Mouse (Mus musculus) embryonic facial prominence, embryonic 11.5 days (tissue): ENCODE data around the gene Spata9. TPM values are rescaled to one million over a fixed set of nuclear protein-coding genes. Genes with fewer than 3 reads are reported as not detected.
"Not testable (repeated sequence)": the region's sequence is repeated elsewhere in the genome, so short reads cannot be mapped to it uniquely, and the experiment has no call there.

Experiments used
- ATAC-seq: fragments of 200-750 bp; cut with Nextera tagmentation; replicated peaks from 2 replicates; pipeline ENCODE4 v1.8.0; 2017; ENCODE audit warnings: low read depth; ENCODE audit not compliant: insufficient number of reproducible peaks, low FRiP score, low TSS enrichment
- DNase-seq: peaks from one replicate; pipeline ENCODE4 v3.0.0-alpha.2; 2015; ENCODE audit warnings: low spot score
- H3K27ac ChIP-seq: fragments of 300-500 bp; sonication (generic); replicated peaks from 2 replicates; pipeline ENCODE4 v1.5.1; 2014; ENCODE audit warnings: mild to moderate bottlenecking, low read depth, low read length, control low read depth
- H3K27me3 ChIP-seq: fragments of 300-500 bp; sonication (generic); 2 replicates; pipeline ENCODE4 v1.6.1; 2014; ENCODE audit warnings: mild to moderate bottlenecking, low read length, moderate library complexity, mixed read lengths; ENCODE audit not compliant: control insufficient read depth, insufficient read depth
- H3K36me3 ChIP-seq: fragments of 300-500 bp; sonication (generic); replicated peaks from 2 replicates; pipeline ENCODE4 v1.6.1; 2014; ENCODE audit warnings: low read depth, mild to moderate bottlenecking, low read length, moderate library complexity, mixed read lengths; ENCODE audit not compliant: control insufficient read depth, insufficient read depth
- H3K4me1 ChIP-seq: fragments of 300-500 bp; sonication (generic); 2 replicates; pipeline ENCODE4 v1.6.1; 2014; ENCODE audit warnings: low read length, mixed read lengths; ENCODE audit not compliant: control insufficient read depth, insufficient read depth
- H3K4me2 ChIP-seq: fragments of 300-500 bp; sonication (generic); 2 replicates; pipeline ENCODE4 v1.6.1; 2014; ENCODE audit warnings: low read depth, mild to moderate bottlenecking, control low read depth, low read length, moderate library complexity
- H3K4me3 ChIP-seq: fragments of 300-500 bp; sonication (generic); 2 replicates; pipeline ENCODE4 v1.5.1; 2014; ENCODE audit warnings: low read depth, low read length, control low read depth
- H3K9ac ChIP-seq: fragments of 300-500 bp; sonication (generic); replicated peaks from 2 replicates; pipeline ENCODE4 v1.6.1; 2014; ENCODE audit warnings: mild to moderate bottlenecking, control low read depth, low read length
- H3K9me3 ChIP-seq: fragments of 300-500 bp; sonication (generic); replicated peaks from 2 replicates; pipeline ENCODE4 v1.6.1; 2016; ENCODE audit warnings: mild to moderate bottlenecking, low read length, inconsistent platforms, mixed read lengths; ENCODE audit not compliant: control insufficient read depth
- WGBS: fragments of 180-500 bp; shearing (Covaris S2); extraction: QIAGEN DNeasy Blood & Tissue Kit; methylation state at CpG from one replicate; pipeline ENCODE4 v1.1.7; 2014; 5-methylcytosine and 5-hydroxymethylcytosine counted together
- polyA plus RNA-seq: library from polyadenylated mRNA; unstranded; fragments of >200 nt; fragmentation: Nextera tagmentation; extraction: Ambion mirVana; gene quantifications from 2 replicates; pipeline ENCODE4 v1.2.1, GENCODE M21; 2014

Spata9 gene
- 0.66 and 0.67 TPM in 2 replicates for polyA plus RNA-seq

DNA sequence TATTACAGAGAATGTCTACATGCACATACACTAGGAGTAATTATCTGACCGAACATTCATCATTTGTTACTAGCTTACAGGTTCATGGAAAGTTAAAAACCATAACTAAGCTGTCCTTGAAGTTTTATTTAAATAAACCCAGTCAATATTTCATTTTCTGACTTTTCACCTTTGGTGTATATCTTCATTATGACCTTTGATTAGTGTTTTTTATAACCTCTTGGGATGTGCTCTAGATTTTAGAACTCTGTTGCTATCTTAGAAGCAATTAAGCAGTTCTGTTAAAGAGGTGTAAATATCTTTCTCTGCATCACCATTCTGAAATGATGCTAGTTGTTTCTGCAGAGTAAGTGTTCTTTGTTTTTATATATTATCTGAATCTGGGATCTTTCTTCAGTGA is at the start of gene Spata9:
Gene Spata9 (plus strand): TSS at position 301 of the 400 bp plus-strand sequence.
- ATAC-seq (no peak), DNase-seq (no peak)
- no peak within 1 kb of the TSS for H3K27ac ChIP-seq
- no peak within 1 kb of the TSS for H3K9ac ChIP-seq
- no peak within 1 kb of the TSS for H3K4me2 ChIP-seq
- no peaks in the 10 kb centered on the region for H3K4me1 ChIP-seq
- no peak within 1 kb of the TSS for H3K4me3 ChIP-seq
- 70% methylated on average over 1 of the region's 1 CpGs for WGBS
- H3K9me3 ChIP-seq = no peaks in the 10 kb centered on the region
- no peaks in the 10 kb centered on the region for H3K27me3 ChIP-seq
- H3K36me3 ChIP-seq = no peaks in the 10 kb centered on the region

DNA sequence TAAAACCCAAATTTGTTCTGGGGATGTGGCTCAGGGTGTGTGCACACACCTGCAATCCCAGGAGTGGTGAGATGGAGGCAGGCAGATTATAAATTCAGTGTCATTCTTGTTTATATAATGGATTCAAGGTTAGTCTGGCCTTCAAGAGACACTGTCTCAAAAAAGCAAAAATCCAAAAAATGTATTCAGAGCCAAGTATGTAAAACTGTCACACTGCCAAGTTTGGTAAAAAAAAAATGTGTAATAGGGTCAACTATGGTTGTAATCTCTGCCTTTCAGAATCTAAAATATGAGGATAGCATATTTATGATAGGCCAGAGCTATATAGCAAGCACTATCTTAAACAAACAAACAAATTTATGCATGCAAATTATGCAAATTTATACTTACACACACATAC is 39.0 kb upstream of the Spata9 start:
- no peak overlapping the region for H3K9ac ChIP-seq
- ATAC-seq = no peak
- H3K4me2 ChIP-seq = no peak overlapping the region
- H3K9me3 ChIP-seq = no peaks in the 10 kb centered on the region
- no peaks in the 10 kb centered on the region for H3K27me3 ChIP-seq
- no peaks in the 10 kb centered on the region for H3K36me3 ChIP-seq
- no peak overlapping the region for H3K27ac ChIP-seq
- H3K4me1 ChIP-seq = no peaks in the 10 kb centered on the region; the same call in 1 of the 2 replicates
- no peak overlapping the region for H3K4me3 ChIP-seq
- DNase-seq = no peak

DNA sequence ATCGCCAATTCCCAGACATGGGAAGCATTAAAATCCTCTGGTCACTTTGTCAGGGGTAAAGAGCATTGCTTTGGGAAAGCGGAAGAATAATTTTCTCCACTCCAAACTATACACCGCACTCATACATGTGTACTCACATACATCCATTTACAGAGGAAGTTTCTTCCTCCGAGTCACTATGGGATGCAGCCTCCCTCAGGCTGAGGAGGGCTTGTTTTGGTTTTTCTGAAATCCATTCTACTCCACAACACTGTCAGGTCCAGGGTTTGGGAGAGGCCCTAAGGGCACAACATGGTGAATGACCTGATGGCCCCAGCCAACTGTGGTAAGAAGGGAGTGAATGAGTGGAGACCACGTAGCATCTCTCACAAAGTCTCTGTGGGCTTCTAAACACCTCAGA is 37.9 kb upstream of the Spata9 start:
- H3K27me3 ChIP-seq, ATAC-seq, H3K27ac ChIP-seq, H3K4me2 ChIP-seq, H3K4me1 ChIP-seq, DNase-seq, H3K4me3 ChIP-seq, H3K36me3 ChIP-seq, H3K9me3 ChIP-seq, H3K9ac ChIP-seq: not testable (repeated sequence)
- 83% methylated on average over 5 of the region's 5 CpGs for WGBS

DNA sequence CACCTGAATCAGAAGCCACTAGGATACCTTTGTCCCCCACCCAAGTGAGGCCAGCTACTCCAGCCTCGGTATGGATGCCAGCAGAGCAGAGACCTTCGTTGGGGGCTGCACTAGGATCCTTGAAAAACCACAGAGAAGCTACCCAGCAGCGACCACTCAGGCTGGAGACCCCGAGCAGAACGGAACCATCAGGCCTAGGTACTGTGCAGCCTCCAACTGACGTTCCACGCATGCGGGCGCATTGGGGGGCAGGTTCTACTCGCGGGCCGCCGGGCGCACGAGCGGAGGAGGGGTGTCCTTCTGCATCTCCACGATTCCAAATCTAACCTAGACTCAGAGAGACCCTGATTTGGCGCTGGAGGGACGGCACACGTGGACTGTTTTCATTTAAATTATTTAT is 36.9 kb upstream of the Spata9 start:
- WGBS = 94% methylated on average over 20 of the region's 20 CpGs
- ATAC-seq = no peak
- H3K36me3 ChIP-seq = no peaks in the 10 kb centered on the region

DNA sequence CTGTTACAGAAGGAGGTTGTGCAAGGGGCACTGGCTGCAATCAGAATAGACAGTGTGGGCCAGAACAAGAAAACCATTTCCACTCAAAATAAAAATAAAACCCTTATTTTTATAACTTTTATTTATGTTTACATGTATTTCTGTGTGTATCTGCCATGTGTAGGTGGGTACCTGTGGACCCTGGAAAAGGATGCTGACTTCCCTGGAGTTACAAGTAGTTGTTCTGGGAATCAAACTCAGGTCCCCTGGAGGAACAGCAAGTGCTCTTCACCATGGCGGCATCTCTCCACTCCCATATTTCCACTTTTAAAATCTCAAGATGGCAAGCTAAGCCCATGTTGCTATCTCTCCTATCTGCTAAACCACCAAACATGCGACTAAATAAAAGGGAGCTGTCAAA is 36.3 kb upstream of the Spata9 start:
- no peak for DNase-seq
- Histone ChIP-seq H3K9me3 (no peaks in the 10 kb centered on the region), H3K27me3 (no peaks in the 10 kb centered on the region), H3K4me3 (no peak overlapping the region), H3K4me2 (no peak overlapping the region), H3K36me3 (no peaks in the 10 kb centered on the region), H3K4me1 (no peaks in the 10 kb centered on the region; the same call in 1 of the 2 replicates), H3K27ac (no peak overlapping the region), H3K9ac (no peak overlapping the region)
- no peak for ATAC-seq
- 78% methylated on average over 2 of the region's 2 CpGs for WGBS

More for the DNA sequence above, 36.9 kb upstream of the Spata9 start:
- Histone ChIP-seq H3K27ac (no peak overlapping the region), H3K4me3 (no peak overlapping the region), H3K4me2 (no peak overlapping the region), H3K27me3 (no peaks in the 10 kb centered on the region), H3K9ac (no peak overlapping the region), H3K9me3 (no peaks in the 10 kb centered on the region), H3K4me1 (no peaks in the 10 kb centered on the region; the same call in 1 of the 2 replicates)
- DNase-seq = no peak

DNA sequence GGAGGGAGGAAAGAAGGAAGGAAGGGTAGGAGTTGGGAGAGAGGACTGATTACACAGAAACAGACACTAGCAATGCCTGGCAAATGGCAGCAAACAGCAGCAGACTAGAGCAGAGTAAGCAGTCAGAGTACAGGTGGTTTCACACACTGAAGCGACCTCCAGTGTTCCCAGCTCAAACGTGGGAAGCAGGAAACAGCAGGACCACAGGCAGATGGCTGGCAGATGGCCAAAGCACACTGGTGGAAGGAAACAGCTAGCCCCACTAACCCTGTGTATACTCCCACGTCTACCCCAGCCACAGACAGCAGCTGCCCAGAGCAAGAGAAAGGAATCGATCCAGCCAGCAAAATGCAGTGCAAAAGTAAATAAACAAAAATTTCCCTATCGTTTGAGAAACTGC is 35.9 kb upstream of the Spata9 start:
- no peaks in the 10 kb centered on the region for H3K27me3 ChIP-seq
- DNase-seq (peak; percentile 53), ATAC-seq (peak; percentile 88; the same call in 1 of the 2 replicates)
- H3K36me3 ChIP-seq = no peaks in the 10 kb centered on the region
- no peaks in the 10 kb centered on the region; the same call in 1 of the 2 replicates for H3K4me1 ChIP-seq
- no peak overlapping the region for H3K9ac ChIP-seq
- H3K27ac ChIP-seq = no peak overlapping the region
- no peaks in the 10 kb centered on the region for H3K9me3 ChIP-seq
- H3K4me2 ChIP-seq = no peak overlapping the region
- 31% methylated on average over 5 of the region's 5 CpGs for WGBS
- no peak overlapping the region for H3K4me3 ChIP-seq

DNA sequence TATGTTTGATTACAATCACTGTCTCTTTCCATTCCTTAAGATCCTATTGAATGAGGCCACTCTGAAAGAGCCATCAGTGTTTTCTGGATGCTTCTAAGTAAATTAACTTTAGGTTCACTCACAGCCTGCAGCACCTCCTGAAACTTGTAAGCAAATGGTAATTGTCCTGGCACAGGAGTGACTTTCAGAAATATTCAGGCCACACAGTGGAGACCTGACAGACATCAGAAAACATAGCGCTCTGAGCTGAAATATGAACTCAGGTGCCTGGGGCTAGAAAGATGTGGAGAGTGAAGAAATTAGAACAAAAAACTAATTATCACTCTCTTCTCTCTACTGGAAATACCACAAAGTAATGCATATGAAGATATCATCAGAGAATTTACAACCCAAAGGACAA is 33.7 kb upstream of the Spata9 start:
- Histone ChIP-seq H3K27me3 (no peaks in the 10 kb centered on the region), H3K9ac (no peak overlapping the region), H3K36me3 (no peaks in the 10 kb centered on the region; the same call in 1 of the 2 replicates), H3K9me3 (no peaks in the 10 kb centered on the region), H3K4me2 (no peak overlapping the region), H3K4me1 (no peaks in the 10 kb centered on the region; the same call in 1 of the 2 replicates), H3K27ac (no peak overlapping the region), H3K4me3 (no peak overlapping the region)
- no peak for DNase-seq
- no peak for ATAC-seq
- 89% methylated on average over 1 of the region's 1 CpGs for WGBS

DNA sequence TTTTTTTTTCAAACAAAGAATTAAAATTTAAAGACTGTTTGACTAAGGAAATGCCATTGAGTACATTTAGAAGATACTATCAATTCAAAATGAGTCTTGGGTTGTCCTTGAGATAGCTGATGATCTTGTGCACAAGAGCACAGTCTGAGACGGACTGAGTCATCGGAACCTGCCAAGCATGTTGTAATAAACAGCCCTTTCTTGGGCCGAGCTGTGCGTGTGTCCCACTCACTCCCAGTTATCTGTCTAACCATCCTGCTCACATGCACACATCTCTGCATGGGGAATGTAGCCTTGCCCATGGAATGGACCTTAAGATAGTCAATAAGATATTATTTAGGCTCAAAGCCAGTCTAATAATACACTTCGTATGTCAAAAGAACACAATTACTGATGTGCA is 28.1 kb upstream of the Spata9 start:
- no peaks in the 10 kb centered on the region for H3K4me1 ChIP-seq
- H3K4me2 ChIP-seq = no peak overlapping the region
- H3K27ac ChIP-seq = no peak overlapping the region
- H3K36me3 ChIP-seq = no peaks in the 10 kb centered on the region; the same call in 1 of the 2 replicates
- no peak for DNase-seq
- H3K27me3 ChIP-seq = no peaks in the 10 kb centered on the region
- H3K9ac ChIP-seq = no peak overlapping the region
- no peak for ATAC-seq
- no peak overlapping the region for H3K4me3 ChIP-seq
- H3K9me3 ChIP-seq = no peaks in the 10 kb centered on the region
- 96% methylated on average over 5 of the region's 5 CpGs for WGBS
